Mouse (Mus musculus) megakaryocyte, adult 5-6 weeks (primary cell): ENCODE data around the gene Prrg2. TPM values are rescaled to one million over a fixed set of nuclear protein-coding genes. Genes with fewer than 3 reads are reported as not detected.

Experiments
- ATAC-seq: 2 replicates; pipeline ENCODE4 v1.8.0; 2016; ENCODE audit warnings: mild to moderate bottlenecking, inconsistent platforms; ENCODE audit not compliant: poor library complexity, severe bottlenecking
- total RNA-seq, 2 experiments: library from RNA; stranded (forward) in 1 of 2; stranded (reverse) in 1 of 2; fragments of 153-499, 151-499 nt in 1 of 2; fragments of 221-1000, 200-1000 nt in 1 of 2; gene quantifications; 2 replicates each; pipeline versions ENCODE4 v1.2.3 to v1.2.4; 2015 to 2017

The Prrg2 gene
- total RNA-seq, 2 experiments from 2014 or later = 5.4 to 8.9 TPM

DNA sequence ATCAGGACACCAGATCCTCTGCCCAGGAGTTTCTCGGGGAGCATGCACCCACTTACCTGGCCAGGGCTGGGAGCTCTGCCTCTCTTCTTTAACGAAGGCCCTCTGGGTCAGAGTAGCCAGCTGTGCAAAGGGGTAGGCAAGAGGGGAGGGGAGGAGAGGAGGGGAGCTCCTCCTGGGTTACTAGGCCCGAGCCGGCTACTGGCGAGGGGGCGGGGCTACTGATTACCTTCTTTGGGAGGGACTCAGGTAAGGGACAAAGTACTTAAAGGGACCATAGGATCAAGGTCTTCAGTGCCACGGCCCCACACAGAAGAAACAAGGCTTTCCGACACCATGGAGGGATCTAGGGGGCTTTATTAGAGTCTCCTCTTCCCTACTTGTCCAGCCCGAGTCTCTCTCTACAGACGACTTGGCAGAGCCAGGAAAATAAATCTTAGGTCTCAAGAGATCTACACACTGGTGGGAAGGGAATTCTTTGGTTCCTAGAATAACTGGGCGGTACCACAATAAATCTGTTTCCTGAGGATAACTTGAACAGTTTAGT, 873 bp downstream of the Prrg2 start:
- ATAC-seq = no peak

GRCm38 (mm10) chr7:45060632-45061122, 1.8 kb downstream of the Prrg2 start:
- ATAC-seq = no peak

DNA sequence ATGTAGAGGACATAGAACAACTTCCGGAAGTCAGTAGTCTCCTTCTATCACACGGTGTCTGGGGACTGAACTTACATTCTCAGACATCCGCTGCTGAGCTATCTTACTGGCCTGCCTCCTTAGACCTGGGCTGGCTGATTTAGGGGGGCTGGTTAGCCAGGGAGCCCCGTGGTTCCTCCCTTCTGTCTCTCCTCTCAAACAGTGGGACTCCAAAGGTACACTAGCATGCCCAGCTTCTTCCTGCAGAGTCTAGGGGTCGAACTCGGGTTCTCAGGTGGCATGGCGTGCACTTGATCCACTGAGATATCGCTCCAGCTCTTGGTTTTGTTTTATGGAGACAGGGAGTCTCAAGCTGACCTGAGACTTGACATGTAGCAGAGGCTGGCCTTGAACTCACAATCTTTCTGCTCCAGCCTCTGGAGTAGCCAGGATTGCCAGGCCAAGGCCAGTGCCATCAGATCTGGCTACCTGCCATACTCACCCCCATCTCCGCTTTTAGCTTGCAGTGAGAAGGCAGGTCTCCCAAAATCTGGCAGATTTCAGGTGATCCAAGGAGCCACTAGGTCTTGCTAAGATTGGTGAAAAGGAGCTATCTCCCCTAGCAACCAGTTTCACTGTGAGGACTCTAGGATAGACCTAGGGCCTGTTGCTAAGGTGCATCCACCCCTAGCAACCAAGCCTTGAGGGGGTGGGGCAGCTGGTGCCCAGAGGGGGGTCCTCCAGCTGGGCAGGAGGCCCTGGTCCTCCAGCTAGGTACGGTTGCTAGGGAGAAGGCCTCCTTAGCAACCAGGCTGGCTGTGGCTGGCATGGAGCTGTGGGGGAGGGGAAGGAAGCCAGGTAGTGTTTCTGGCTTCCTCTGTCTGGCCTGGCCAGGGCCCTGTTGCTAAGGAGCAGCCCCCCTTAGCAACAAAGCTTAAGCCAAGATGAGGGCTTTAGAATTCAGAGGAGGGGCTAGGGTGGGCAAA, 3.6 kb downstream of the Prrg2 start:
- ATAC-seq = no peak

DNA sequence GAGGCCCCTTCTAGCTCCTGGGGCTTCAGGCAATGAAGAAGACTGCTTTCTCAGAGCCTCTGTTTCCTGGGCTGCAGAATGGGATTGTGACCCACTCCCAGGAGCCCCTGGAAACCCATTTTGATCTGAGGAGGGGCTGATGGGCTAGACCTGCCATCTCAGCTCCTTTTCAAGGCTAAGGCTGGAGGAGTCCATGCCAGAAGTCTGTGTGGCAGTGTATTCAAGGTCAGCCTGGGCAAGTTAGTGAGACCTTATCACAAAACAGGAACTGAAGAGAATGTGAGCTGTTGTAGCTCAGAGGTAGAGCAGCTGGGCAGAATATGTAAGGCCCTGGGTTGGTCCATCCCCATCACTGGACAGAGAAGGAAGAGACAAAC, 5.5 kb downstream of the Prrg2 start:
- ATAC-seq = no peak

GRCm38 (mm10) chr7:45056329-45056971, 6.0 kb downstream of the Prrg2 start:
- ATAC-seq = no peak

DNA sequence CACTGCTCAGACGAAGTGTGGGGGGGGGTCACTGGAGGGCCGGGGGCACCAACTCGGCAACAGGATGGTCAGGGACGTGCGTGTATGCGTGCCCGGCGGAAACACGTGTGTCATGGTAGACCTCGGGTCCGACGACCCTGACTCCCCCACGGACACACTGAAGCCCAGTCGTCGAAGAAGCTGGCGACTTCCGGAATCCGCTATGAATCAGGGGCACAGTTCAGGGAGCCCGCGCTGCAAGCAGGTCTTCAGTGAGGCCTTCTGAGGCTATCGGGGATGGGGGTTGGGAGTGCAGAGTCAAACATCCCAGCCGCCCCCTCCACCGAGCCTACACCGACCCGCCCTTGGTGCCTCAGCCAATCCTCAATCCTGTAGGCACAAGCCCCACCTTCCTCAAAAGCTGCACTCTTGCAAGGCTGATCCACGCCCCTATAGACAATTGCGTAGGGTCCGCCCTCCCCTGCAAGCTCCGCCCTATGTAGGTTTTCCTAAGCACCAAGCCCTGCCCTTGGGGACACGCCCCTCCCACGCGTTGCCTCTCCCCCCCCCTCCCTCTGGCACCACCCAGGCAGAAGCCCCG, 8.5 kb downstream of the Prrg2 start:
- peak; percentile 90 for ATAC-seq

GRCm38 (mm10) chr7:45053117-45053930, 9.2 kb downstream of the Prrg2 start:
- peak; percentile 49 for ATAC-seq

GRCm38 (mm10) chr7:45052862-45053116, 9.7 kb downstream of the Prrg2 start, which contains the start of gene Prr12:
Gene Prr12 (minus strand): TSS chr7:45052881.
- no peak for ATAC-seq

- no peak for ATAC-seq
Observed at GRCm38 (mm10) chr7:45052181-45052861, 10.2 kb downstream of the Prrg2 start.

- no peak for ATAC-seq
Observed at GRCm38 (mm10) chr7:45051601-45051974, 10.9 kb downstream of the Prrg2 start.

GRCm38 (mm10) chr7:45050945-45051600, 11.4 kb downstream of the Prrg2 start:
- ATAC-seq = no peak

DNA sequence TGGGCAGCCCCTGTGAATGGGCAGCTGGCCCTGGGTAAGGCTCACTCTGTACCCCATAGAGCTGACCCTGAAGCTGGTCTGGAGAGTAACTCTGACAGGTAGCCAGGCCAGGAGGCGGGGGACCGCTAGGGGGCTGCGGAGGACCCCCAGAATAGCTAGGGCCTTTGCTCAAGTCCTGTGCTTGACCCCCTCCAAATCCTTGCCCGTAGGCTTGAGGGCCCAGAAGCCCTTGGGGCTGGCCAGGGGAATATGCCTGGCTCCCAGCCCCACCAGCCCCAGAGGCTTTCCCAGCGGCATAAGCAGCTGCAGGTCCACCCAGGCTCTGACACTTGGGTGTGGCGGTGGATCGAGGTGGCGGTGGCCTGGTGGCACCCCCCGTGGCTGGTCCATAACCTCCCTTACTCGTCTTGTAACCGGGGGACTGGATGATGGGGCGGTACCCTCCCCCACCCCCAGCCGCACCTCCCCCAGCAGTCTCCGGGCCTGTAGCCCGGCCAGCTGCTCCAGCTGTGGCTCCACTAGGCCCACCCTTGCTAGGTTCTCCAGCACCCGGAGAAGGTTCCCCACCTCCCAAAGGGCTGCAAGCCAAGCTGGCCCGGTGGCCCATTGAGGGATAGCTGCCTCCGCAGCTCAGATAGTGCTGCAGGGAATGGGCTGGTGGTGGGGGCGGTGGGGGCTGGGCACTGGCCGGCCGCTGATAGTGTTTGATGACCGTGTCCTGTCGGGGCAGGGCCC, 13.4 kb downstream of the Prrg2 start:
- no peak for ATAC-seq

DNA sequence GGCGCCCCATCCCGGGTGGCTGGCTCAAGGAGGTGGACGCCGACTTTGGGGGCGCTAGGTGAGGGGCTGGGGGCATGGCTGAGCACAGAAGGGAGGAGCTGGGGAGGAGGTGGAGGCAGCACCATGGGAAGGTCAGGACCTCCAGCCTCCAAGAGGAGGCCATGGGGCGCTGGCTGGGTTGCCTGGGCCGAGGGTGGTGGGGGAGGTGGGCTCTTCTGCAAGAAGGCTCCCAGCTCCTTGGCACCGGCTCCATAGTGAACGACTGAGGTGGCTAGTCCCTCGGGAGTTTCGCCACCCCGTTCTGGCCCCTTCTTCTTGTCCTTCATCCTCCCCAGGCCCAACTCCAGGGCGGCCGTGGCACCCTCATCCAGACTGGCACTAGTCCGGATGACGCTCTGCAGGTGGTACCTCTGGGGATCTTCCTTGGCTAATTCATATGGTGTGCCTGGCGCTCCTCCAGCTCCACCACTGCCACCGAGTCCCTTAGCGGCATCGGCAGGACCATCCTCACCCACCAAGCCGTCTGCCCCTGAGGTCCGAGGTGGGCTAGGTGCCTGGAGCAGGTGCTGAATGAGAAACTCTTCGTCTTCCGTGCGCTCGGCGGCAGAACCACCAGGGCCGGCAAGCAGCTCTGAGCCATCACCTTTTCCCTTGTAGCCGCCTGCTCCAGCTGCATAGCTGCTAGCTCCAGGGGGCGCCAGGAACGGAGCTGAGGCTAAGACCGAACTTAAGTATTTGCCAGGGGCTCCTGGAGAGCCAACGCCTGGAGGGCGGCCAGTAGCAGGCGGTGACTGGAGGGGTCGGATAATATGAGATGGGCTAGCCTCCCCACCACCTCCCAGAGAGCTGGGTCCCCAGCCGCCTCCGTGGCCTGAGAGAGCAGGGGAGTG, 14.2 kb downstream of the Prrg2 start:
- ATAC-seq = no peak

- ATAC-seq = no peak
Observed at GRCm38 (mm10) chr7:45047491-45047890, 15.0 kb downstream of the Prrg2 start.

GRCm38 (mm10) chr7:45046853-45047350, 15.6 kb downstream of the Prrg2 start:
- ATAC-seq = no peak

DNA sequence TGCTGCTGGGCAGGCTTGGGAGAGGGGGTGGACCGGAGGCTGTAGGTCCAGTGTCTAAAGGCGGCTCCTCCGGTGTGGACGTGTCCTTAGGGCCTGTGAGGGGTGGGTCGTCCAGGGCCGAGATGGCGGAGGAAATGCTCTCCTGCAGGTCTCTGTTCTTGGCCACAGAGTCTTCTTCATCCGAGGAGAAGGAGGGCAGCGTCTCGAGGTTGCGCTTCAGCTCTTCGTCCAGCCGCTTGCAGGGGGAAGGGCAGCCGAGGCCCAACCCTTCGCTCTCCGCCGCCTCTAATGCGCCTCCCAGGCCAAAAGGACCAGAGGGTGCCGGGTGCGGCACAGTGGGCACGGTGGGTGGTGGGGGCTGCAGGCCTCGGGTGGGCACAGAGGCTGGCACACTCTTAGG, 16.7 kb downstream of the Prrg2 start:
- ATAC-seq = no peak

DNA sequence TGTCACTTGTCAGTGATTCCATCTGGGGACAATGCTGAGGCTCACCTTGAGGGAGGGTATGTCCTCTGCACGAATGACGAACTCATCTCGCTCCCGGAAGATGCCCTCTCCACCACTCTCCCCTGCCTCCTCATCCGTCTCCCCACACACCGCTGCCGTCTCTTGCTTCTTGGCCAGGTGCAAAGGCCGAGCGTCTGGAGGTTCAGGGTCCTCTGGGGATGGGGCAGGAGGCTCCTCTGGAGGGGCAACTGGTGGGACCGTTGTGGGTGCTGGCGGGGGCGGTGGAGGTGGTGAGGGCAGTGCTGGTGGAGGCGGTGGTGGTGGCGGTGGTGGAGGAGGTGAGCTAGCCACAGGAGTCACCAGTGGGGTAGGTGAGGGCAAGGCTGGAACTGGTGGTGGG, 19.2 kb downstream of the Prrg2 start:
- ATAC-seq = no peak

DNA sequence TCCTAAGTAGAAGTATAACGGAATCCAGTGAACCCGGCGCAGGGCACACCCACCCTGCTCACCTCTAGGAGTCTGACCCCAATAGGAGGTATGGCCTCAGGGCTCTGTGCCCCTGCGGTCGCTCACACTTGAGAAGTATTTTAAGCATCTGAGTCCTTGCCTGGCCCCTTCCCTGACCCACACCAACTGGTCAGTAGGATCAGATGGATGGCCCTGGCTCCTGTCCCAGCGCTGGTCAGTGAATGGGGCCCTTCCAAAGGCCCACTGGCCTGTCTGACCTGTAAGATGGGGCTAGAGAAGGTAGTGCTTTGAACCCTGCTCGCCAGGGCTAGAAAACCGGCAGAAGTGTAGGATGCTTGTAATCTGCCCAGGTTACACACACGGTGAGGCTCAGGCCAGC, 21.6 kb downstream of the Prrg2 start:
- no peak for ATAC-seq
